Mouse (Mus musculus): ENCODE measurements around the gene Dhx29. TPM values are rescaled to one million over a fixed set of nuclear protein-coding genes. Genes with fewer than 3 reads are reported as not detected.

Dhx29 gene
- polyA plus RNA-seq, 1 experiment from 2014 or later, result 29.0 TPM

Other genes with a start within 250 kb of the Dhx29 start
- gene Plpp1, start 126.7 kb upstream of the Dhx29 start, polyA plus RNA-seq (2016; fragmentation: Nextera tagmentation; extraction: Ambion mirVana), result 15.7 and 16.8 TPM in 2 replicates
- 99.4 and 104 TPM in 2 replicates for gene Mtrex, start 56 bp upstream of the Dhx29 start, polyA plus RNA-seq (2016; fragmentation: Nextera tagmentation; extraction: Ambion mirVana)
- 1.9 and 3.0 TPM in 2 replicates for gene Ccno, start 60.3 kb downstream of the Dhx29 start, polyA plus RNA-seq (2016; fragmentation: Nextera tagmentation; extraction: Ambion mirVana)
- gene Mcidas, start 66.4 kb downstream of the Dhx29 start, polyA plus RNA-seq (2016; fragmentation: Nextera tagmentation; extraction: Ambion mirVana), result 1.3 and 2.0 TPM in 2 replicates
- 0.31 TPM in 1 of 2 replicates, not detected in the other for gene Cdc20b, start 107.7 kb downstream of the Dhx29 start, polyA plus RNA-seq (2016; fragmentation: Nextera tagmentation; extraction: Ambion mirVana)
- gene Gpx8, start 119.0 kb downstream of the Dhx29 start, polyA plus RNA-seq (2016; fragmentation: Nextera tagmentation; extraction: Ambion mirVana), result 78.8 and 85.3 TPM in 2 replicates
- gene Gzma, start 173.5 kb downstream of the Dhx29 start, polyA plus RNA-seq (2016; fragmentation: Nextera tagmentation; extraction: Ambion mirVana), result not detected in 2 replicates